Mouse (Mus musculus) embryo, embryonic 10 days (tissue): ENCODE measurements around the gene Snrpa.

Source experiments
- DNase-seq: peaks from one replicate; pipeline ENCODE4 v3.0.0-alpha.2; 2015; ENCODE audit warnings: low spot score

The Snrpa gene

DNA sequence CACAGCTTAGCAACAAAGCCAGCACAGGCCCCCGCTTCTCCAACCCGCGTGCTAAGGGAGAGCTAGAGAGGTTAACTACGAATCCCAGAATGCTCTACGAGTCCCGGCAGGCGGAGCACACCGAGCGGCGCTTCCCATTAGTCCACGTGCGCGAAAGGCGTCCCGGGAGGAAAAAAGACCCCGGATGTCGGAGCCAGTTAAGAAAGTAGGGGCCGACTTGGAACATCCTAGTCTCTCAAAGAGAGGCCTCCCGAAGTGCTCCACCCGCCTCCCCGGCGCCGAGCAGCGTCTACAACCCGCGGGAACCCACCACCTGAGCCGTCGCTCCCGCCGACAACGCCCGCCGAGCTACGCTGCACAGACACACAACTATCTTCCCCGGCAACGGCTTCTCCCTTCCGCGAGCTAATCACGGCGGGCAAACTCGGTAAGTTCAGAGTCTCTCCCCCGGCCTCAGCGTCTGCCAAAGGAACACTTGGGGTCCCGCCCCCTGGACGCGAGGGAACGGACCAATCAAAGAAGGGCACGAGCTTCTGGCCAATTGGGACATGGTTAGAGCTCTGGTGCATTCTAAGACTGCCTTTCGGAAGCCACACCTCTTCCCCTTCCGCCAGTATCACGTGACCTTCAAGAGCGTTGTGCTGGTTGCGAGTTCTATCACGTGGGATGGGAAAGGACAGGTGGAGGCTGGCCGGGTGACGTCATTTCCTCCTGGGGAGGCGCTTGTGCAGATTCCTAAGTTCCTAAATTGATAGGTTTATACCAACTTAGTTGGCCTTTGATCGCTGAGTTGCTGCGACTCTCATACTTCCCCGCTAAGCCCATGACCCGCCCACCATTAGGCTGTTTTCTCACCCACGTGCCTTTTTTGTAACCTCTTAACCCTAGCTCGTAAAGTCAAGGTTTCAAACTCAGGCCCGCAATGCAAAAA, at the start of gene Snrpa, which contains the start of gene BC024978:
Gene Snrpa (minus strand): TSS at position 591 of the 931 bp plus-strand sequence.
Gene BC024978 (plus strand): TSS at position 101 of the 931 bp plus-strand sequence.
- peak; percentile 99 for DNase-seq

DNA sequence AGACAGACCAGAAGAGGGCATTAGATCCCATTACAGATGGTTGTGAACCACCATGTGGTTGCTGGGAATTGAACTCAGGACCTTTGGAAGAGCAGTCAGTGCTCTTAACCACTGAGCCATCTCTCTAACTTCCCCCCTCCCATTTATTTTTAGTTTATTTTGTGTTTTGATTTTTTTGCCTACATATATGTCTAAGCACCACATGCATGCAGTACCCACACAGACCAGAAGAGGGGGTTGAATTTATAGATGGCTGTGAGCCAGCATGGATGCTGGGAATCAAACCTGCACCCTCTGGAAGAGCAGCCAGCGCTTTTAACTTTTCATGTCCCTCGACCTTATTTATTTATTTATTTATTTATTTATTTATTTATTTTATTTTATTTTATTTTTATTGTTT, 48.0 kb upstream of the Snrpa start:
- DNase-seq: peak; percentile 21

GRCm38 (mm10) chr7:27243211-27243610, 47.1 kb upstream of the Snrpa start:
- DNase-seq: no peak

DNA sequence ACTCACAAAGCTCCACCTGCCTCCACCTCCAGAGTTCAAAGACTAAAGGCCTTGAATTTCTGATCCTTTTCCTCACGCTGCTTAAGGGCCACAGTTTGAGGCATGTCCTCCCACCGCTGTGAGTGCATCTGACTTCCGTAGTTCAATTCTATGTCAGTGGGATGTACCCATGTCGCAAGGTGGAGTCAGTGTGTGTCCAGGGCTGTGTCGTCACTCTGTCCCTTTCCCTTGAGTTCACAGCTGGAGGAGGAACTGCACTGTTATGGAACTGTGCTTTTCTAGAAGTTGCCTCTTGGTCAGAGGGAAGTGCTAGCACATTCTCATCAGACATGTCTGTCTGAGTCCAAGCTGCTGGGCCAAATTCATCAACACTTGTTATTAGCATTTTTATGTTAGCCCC, 42.5 kb upstream of the Snrpa start:
- no peak for DNase-seq

DNA sequence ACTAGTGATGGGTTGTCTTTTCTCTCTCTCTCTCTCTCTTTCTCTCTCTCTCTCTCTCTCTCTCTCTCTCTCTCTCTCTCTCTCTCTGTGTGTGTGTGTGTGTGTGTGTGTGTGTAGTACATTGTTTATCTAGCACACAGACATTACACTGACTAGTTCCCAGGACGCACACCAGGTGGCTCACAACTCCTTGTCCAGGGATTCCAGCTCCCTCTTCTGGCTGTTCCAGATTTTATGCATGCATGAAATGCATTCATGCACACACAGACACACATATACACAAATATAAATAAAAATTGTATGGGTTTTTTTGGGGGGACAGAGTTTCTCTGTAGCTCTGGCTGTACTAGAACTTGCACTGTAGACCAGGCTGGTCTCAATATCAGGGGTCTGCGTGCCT, 41.5 kb upstream of the Snrpa start:
- no peak for DNase-seq

- no peak for DNase-seq
Measured at GRCm38 (mm10) chr7:27235726-27236125, 39.7 kb upstream of the Snrpa start.

GRCm38 (mm10) chr7:27233300-27233699, 37.2 kb upstream of the Snrpa start:
- no peak for DNase-seq

DNA sequence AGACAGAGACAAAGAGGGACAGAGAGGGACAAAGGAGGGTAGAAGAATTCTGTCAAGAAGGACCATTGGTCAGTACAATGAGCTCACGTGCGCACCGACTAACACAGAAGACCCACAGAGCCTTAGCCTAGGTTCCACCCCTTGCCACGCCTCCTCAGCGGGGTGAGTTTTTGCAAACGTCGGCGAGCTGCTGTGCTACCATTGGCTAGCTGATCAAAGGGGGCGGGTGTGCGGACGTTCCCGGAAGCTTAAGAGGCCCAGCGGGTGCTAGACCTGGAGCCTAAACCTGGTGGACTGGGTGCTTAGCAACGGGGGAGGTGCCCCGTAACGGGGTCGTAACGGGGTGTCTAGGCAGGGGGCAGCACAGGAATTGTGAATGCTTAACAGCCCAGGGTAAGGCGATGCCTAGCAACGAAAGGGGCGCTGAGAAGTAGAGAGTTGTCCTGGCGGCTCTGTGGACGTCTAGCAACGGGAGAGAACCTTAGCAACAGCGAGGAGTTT, 36.8 kb upstream of the Snrpa start, which contains the start of gene Coq8b:
Gene Coq8b (plus strand): TSS at position 243 of the 501 bp plus-strand sequence.
- DNase-seq: peak; percentile 98

DNA sequence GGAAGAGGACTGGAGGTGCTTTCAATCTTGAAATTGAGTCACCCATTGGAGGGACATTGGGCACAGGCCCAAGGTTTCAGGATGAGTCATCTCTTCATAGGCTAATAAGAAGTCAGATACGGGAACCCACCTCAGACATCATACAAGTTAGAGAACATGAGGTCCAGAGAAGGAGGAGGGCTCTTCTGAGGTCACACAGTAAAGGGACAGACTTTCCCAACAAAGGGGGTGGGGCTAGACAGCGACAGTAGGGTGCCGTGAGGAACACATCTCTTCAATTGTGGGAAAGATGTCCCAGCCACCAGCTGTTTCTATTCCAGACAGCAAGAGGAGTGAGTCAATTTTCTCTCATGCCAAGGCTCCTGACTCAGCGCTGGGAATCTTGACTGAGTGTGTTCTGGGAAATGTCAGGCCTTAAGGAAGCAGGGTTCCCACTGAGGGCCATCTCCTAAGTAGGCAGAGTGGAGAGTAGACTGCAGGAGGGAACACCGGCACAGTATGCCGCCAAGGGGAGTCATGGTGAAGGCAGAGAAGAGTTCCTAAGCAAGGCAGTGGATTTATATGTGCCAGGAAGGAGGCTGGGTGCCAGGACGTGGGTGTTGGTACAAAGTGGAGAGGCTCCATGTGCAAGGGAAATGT, 35.7 kb upstream of the Snrpa start:
- DNase-seq: no peak

GRCm38 (mm10) chr7:27230781-27231180, 34.7 kb upstream of the Snrpa start:
- no peak for DNase-seq

- DNase-seq: no peak
Measured at GRCm38 (mm10) chr7:27228865-27229264, 32.8 kb upstream of the Snrpa start.

DNA sequence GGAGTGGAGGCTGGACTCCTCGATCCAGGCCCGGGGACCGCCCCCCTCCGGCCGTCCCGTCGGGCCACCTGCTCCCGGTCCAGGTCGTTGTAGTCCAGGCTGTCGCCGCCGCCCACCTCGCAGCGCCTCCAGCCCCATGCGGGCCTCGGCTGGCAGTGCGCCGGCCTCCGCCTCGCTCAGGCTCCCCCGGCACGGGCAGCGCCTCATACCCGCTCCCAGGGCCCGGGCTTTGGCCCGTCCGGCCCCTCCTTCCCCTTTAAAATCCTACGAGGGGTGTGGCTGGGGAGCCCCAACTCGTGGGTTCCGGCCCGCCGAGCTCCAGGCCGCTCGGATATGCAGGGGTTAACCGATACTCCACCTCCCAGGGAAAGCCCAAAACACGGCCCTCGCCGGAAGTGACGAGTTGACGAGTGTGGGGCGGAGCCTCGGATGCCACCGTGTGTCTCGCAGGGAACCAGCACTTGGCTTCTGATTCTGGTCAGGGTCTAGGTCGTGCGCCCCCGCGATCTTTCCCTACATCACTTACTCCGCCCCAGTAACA, 32.3 kb upstream of the Snrpa start, which contains the start of gene Itpkc:
Gene Itpkc (minus strand): TSS at position 381 of the 541 bp plus-strand sequence.
- peak; percentile 99 for DNase-seq

DNA sequence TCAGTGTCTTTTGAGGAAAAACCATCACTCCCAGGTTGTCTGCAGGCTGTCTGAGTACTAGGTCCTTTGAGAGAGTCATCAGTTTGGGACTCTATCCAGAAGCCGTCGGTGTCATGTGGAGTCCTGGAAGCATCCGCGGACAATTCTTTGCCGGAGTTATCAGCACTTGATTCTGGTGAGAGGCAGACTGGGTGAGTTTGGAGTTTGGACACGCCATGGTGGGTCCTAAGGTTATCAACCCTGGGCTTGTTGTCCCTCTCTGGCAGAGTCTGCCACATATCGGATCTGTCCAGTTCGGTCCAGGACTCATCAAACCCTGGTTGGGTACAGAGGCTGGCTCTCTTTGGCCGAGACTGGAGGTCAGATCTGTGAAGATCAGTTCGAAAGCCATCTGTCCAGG, 31.6 kb upstream of the Snrpa start:
- DNase-seq: no peak

DNA sequence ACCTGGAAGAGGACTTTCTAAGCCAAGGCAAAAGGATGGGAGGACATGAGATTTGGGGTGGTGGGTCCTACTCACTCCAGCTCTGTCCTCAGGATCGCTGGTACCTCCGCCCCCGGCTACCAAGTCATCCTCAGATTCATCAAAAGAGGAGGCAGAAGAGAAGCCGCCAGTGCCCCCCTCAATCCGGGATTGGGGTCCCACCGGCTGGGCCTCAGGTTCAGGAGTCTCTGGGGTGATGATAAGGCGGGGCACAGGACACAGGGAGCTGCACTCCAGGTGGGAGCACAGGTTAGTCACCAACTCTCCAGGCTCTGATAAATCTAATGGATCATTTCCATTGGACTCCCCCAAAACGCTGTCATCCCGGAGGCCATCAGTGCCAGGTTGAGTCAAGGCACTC, 31.2 kb upstream of the Snrpa start:
- no peak for DNase-seq

DNA sequence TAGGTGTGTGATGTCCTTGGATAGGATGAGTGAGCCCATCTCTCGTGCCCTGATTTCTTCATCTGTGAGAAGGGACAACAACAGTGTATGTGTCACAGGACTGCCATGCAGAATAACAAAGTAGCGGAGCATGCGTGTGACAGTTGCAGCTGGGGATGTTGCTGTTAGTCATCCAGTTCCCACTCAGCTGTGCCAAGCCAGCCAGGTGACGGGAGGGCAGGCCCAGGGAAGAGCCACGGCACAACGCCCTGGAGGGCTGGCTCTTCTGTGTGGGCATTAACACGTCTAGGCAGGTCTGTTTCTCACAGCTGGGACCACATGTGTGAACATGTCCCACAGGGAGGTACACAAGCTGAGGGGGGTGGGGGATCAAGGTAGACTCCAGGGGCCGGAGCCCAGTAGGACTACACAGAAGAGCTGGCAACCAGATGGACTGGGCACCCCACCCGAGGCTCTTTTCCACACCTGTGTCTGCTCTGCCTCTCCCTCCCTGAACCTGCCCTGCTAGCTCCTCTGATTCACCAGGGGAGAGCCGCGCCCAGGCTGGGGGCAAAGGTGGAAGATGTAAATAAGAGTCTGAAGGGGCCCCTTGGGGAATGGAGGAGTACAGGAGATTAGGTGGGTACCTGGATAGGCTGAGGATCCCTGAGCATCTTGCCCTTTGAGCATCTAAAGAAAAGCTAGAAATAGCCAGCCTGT, 29.0 kb upstream of the Snrpa start:
- DNase-seq: no peak

DNA sequence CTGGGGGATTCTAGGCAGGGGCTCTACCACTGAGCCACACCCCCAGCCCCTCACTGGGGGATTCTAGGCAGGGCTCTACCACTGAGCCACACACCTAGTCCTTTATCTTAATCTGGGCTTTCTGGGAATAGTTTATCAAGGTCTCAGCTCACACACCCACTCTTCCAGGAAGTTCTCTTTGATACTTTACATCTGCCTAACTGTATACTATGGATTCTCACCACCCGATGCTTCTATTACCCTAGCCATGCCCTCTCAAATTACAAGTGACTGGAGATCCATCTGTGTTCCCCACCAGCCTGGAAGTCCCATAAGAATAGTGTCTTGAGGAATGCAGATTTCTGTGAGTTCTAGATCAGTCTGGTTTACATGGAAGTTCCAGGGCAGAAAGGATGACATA, 26.5 kb upstream of the Snrpa start:
- DNase-seq: no peak

DNA sequence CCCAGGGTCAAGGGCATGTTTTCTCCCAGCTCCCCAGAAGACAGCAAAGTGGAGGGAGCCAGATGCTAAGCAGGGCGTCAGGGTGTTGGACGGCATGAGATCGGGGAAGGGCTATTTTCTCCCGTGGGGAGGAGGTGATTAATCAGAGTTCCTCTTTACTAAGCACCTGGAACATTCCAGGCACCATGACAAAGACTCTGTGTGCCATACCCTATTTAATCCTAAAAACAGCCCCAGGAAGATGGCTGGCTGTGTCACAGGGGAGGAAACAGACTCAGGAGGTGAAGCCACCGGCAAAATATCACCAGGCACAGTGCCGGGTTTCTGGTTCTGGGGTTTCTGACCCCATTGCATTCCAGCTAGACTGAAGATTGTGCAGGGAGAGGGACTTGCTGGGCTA, 25.9 kb upstream of the Snrpa start:
- DNase-seq: no peak

- DNase-seq: no peak
Measured at GRCm38 (mm10) chr7:27219937-27220336, 23.9 kb upstream of the Snrpa start.

DNA sequence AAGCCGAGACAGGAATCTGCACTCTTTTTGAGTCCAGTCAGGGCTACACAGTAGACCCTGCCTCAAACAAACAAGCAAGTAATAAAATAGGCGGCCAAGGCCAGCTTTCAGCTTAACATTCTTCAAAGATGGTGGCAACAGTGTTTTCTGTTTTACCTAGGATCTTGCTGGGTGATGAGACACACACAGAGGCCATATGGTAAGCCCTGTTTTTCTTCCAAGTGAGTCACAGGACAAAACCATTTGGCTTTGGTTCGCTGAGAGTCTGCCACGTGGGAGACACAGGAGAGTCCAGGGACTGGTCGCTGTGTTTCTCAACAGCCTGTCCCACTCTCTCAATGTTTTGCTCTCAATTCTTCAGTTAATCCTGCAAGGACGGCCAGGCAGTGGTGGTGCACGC, 22.5 kb upstream of the Snrpa start:
- no peak for DNase-seq

- no peak for DNase-seq
Measured at GRCm38 (mm10) chr7:27212626-27213025, 16.6 kb upstream of the Snrpa start.

DNA sequence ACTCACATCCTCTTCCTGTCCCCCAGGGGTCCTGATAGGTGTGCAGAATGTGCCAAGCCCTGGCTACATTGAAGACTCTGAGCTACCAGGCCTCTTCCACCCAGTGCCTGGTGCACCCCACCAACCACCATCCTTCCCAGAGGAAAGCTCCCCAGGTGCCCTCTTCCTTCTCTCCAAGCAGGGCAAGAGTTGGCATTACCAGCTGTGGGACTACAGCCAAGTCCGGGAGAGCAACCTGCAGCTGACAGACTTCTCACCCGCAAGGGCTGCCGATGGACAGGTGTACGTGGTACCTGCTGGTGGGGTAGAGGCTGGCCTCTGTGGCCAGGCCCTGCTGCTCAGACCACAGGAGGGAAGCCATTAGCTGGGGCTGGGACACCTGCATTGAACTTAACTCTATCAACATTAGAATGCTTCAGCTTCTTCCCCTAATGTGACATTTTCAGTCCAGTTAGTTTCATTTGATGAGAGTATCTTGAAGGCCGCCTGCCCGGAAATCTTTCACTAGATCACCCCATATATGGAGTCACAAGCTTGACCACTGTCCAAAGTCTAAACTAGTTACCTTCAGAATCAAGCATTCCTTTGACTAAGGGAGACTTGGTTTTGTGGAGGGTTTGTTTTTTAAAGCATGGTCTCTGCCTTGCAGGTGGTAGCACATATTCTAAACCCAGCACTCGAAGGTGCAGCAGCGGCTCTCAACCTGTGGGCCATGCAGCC, 7.8 kb upstream of the Snrpa start:
- DNase-seq: no peak
